Mouse (Mus musculus) kidney, embryonic 14.5 days (tissue): ENCODE data around the gene Vmn2r59. TPM values are rescaled to one million over a fixed set of nuclear protein-coding genes. Genes with fewer than 3 reads are reported as not detected.
"Not testable (repeated sequence)": the region's sequence is repeated elsewhere in the genome, so short reads cannot be mapped to it uniquely, and the experiment has no call there.

ENCODE experiments used
- ATAC-seq: fragments of 200-750 bp; cut with Nextera tagmentation; 2 replicates; pipeline ENCODE4 v1.8.0; 2017; ENCODE audit warnings: moderate number of reproducible peaks, mild to moderate bottlenecking, moderate TSS enrichment, moderate library complexity; ENCODE audit not compliant: low FRiP score, low TSS enrichment
- H3K27ac ChIP-seq: fragments of 300-500 bp; sonication (generic); 2 replicates; pipeline ENCODE4 v1.5.1; 2014; ENCODE audit warnings: low read depth, mild to moderate bottlenecking, low read length, moderate library complexity, mixed read lengths
- H3K27me3 ChIP-seq: fragments of 300-500 bp; sonication (generic); 2 replicates; pipeline ENCODE4 v1.6.1; 2014; ENCODE audit warnings: mild to moderate bottlenecking, low read length; ENCODE audit not compliant: control insufficient read depth, insufficient read depth
- H3K36me3 ChIP-seq: fragments of 300-500 bp; sonication (generic); 2 replicates; pipeline ENCODE4 v1.6.1; 2014; ENCODE audit warnings: low read length, mixed read lengths; ENCODE audit not compliant: control insufficient read depth, insufficient read depth
- H3K4me1 ChIP-seq: fragments of 300-500 bp; sonication (generic); 2 replicates; pipeline ENCODE4 v1.6.1; 2014; ENCODE audit warnings: low read length, mixed read lengths; ENCODE audit not compliant: control insufficient read depth, insufficient read depth
- H3K4me2 ChIP-seq: fragments of 300-500 bp; sonication (generic); replicated peaks from 2 replicates; pipeline ENCODE4 v1.6.1; 2014; ENCODE audit warnings: low read depth, mild to moderate bottlenecking, low read length
- H3K4me3 ChIP-seq: fragments of 300-500 bp; sonication (generic); 2 replicates; pipeline ENCODE4 v1.5.1; 2014; ENCODE audit warnings: mild to moderate bottlenecking, low read length
- H3K9ac ChIP-seq: fragments of 300-500 bp; sonication (generic); 2 replicates; pipeline ENCODE4 v1.6.1; 2014; ENCODE audit warnings: low read depth, mild to moderate bottlenecking, low read length, moderate library complexity
- H3K9me3 ChIP-seq: fragments of 300-500 bp; sonication (generic); 2 replicates; pipeline ENCODE4 v1.6.1; 2016; ENCODE audit warnings: low read length; ENCODE audit not compliant: control insufficient read depth
- WGBS: fragments of 180-500 bp; shearing (Covaris S2); extraction: QIAGEN DNeasy Blood & Tissue Kit; methylation state at CpG from one replicate; pipeline ENCODE4 v1.1.7; 2014; 5-methylcytosine and 5-hydroxymethylcytosine counted together
- polyA plus RNA-seq: library from polyadenylated mRNA; unstranded; fragments of >200 nt; fragmentation: Nextera tagmentation; extraction: Ambion mirVana; gene quantifications from 2 replicates; pipeline ENCODE4 v1.2.1, GENCODE M21; 2014

Gene Vmn2r59
- not detected in 2 replicates for polyA plus RNA-seq

DNA sequence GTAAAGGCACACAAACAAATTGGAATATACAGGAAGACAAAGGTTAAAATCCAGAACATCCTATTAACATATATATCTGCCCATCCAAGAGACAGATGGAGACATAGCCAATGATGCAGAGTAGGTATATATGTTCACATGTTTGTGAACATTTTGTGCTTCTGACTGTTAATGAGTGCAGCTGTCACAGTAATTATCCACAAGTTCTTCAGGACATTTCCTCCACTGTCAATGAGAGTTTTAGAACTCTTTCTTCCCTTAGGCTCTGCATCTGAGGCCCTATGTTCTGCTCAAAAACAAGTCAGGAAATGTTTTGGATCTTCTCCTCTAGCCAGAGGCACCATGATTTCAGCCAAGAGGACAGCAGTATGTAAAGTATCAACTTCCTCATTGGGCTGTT lies at the start of gene Vmn2r59:
Vmn2r59 (minus strand) TSS at position 101 of the 400 bp plus-strand sequence.
- no peaks in the 10 kb centered on the region for H3K9me3 ChIP-seq
- no peak within 1 kb of the TSS for H3K4me2 ChIP-seq
- no peaks in the 10 kb centered on the region for H3K36me3 ChIP-seq
- H3K9ac ChIP-seq: no peak within 1 kb of the TSS
- H3K27me3 ChIP-seq: no peaks in the 10 kb centered on the region
- H3K4me3 ChIP-seq: no peak within 1 kb of the TSS
- ATAC-seq: no peak
- H3K4me1 ChIP-seq: no peaks in the 10 kb centered on the region
- H3K27ac ChIP-seq: no peak within 1 kb of the TSS

DNA sequence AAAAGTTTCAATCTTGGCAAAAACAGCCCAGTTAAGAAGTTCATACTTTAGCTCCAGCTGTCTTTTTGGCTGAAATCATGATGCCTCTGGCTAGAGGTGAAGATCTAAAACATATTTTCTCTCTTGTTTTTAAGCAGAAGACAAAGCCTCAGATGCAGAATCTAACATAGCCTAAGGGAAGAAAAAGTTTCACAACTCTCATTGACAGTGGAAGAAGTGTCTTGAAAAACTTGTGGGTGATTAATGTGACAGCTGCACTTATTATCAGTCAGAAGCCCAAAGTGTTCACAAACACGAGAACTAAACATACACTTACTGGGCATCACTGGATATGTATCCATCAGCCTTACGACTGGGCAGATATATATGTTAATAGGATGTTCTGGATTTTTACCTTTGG lies 48.6 kb upstream of the Vmn2r59 start, which contains the start of gene Vmn2r60:
Vmn2r60 (plus strand) TSS at position 301 of the 400 bp plus-strand sequence.
- ATAC-seq: no peak
- no peaks in the 10 kb centered on the region for H3K4me1 ChIP-seq
- H3K9ac ChIP-seq: no peak within 1 kb of the TSS
- no peak within 1 kb of the TSS for H3K4me3 ChIP-seq
- no peaks in the 10 kb centered on the region for H3K36me3 ChIP-seq
- no peaks in the 10 kb centered on the region for H3K27me3 ChIP-seq
- 78% methylated on average over 2 of the region's 2 CpGs for WGBS
- H3K9me3 ChIP-seq: no peaks in the 10 kb centered on the region
- no peak within 1 kb of the TSS for H3K27ac ChIP-seq
- H3K4me2 ChIP-seq: no peak within 1 kb of the TSS

DNA sequence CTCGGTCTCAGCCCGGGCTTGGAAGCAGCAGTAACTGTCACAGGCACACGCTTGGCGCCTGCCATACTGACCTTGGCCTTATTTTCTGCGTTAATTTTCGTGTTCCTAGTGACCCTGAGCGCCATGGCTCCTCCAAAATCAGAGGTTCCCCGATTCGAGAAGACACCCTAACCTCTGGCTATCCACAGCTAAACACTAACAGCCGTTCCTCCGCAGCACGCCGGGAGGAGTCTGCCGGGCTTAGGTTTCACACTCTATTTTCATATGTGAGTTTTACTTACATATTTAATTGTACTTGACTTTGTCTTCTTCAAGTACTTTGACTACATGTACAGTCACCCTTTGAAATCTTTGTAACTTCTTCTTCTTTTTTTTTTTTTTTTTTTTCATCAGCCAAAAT lies 48.2 kb upstream of the Vmn2r59 start:
- not testable (repeated sequence) for H3K4me1 ChIP-seq, H3K27me3 ChIP-seq, H3K9me3 ChIP-seq, H3K36me3 ChIP-seq, H3K4me3 ChIP-seq, H3K9ac ChIP-seq, ATAC-seq, H3K27ac ChIP-seq, H3K4me2 ChIP-seq
- 83% methylated on average over 9 of the region's 14 CpGs for WGBS

Other genes with a start within 250 kb of the Vmn2r59 start
- not detected in 2 replicates for gene Vmn2r58, start 186.3 kb downstream of the Vmn2r59 start, polyA plus RNA-seq
- not detected in 2 replicates for gene Vmn2r60, start 48.7 kb upstream of the Vmn2r59 start, polyA plus RNA-seq
- not detected in 2 replicates for gene Vmn2r61, start 201.0 kb upstream of the Vmn2r59 start, polyA plus RNA-seq